Mouse (Mus musculus): ENCODE data around the gene Cd300ld4.

DNA sequence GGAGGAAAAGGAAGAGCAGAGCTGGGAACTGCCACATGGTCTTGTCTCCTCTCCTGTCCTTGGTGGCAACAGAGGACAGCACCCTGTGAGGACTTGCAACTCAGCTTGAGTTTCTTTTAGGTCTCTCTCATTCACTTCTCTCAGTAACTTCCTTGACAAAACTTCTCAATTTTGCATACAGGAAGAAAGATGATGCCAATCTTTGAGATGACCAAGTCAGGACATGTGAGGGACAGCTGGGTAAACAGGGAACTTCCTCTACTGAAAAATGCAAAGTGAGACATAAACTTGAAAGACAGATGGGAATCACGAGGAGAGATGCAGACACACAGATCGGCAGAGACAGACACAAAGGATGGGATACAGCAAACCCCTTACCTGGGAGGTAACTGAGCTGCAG lies 21.4 kb upstream of the Cd300ld4 start, which contains the start of gene Cd300ld3:
- TF ChIP-seq TAL1 (IDR thresholded peaks at IDR 0.05; ENCODE audit: low read length): no peak
- TF ChIP-seq GATA1 (IDR thresholded peaks at IDR 0.05; ENCODE audit: low read length): no peak

Measured in erythroblast, embryonic 14.5 days (primary cell).